Mouse (Mus musculus): ENCODE data around the gene Cabin1.

DNA sequence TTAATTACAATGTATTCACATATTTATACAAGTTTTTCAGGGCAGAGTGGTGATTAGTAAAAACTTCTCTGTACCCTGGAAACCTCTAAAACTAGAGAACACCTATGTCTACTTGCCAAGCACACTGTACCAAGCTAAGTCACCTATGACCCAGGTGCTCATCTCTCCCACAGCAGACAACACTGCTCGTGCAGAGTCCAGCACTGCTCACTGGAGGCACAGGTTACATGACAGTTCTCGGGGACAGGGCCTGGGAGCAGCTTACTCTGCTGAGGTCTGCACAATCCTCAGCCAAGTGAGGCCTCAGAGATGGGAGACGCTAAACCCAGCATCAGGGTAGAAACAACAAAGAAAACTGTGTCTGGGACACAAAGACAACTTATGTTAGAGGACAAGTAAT, 49.3 kb downstream of the Cabin1 start:
- TF ChIP-seq GATA1 (IDR thresholded peaks at IDR 0.05; ENCODE audit: borderline replicate concordance, low read length), result no peak
- no peak for TF ChIP-seq FLI1 (IDR thresholded peaks at IDR 0.05; ENCODE audit: low read length)

All from megakaryocyte, embryonic 14.5 days (primary cell).